Mouse (Mus musculus) embryonic fibroblast, embryonic 13.5 days (primary cell): ENCODE measurements around the gene Slc25a30. TPM values are rescaled to one million over a fixed set of nuclear protein-coding genes. Genes with fewer than 3 reads are reported as not detected.
"Not testable (repeated sequence)": the region's sequence is repeated elsewhere in the genome, so short reads cannot be mapped to it uniquely, and the experiment has no call there.

Experiments used
- H3K27ac ChIP-seq: 2 replicates; pipeline ENCODE4 v1.5.1; 2012; ENCODE audit warnings: low read length, control low read depth, inconsistent platforms; ENCODE audit not compliant: insufficient read depth
- H3K4me1 ChIP-seq: 2 replicates; pipeline ENCODE4 v1.6.1; 2011; ENCODE audit warnings: low read length; ENCODE audit not compliant: control insufficient read depth, insufficient read depth
- H3K4me3 ChIP-seq: 2 replicates; pipeline ENCODE4 v1.5.1; 2011; ENCODE audit warnings: mild to moderate bottlenecking, control low read depth, low read length; ENCODE audit not compliant: insufficient read depth
- CTCF ChIP-seq: IDR thresholded peaks from 2 replicates; pipeline ENCODE4 v1.5.1; 2011; ENCODE audit warnings: mild to moderate bottlenecking, control low read depth, low read length, moderate library complexity, borderline replicate concordance; ENCODE audit not compliant: insufficient read depth
- POLR2A ChIP-seq: IDR thresholded peaks from 2 replicates; pipeline ENCODE4 v1.6.1; 2011; ENCODE audit warnings: low read depth, mild to moderate bottlenecking, control low read depth, low read length, moderate library complexity
- polyA plus RNA-seq: library from polyadenylated mRNA; stranded (reverse); fragments of >200 nt; gene quantifications from 2 replicates; pipeline ENCODE4 v1.2.4, GENCODE M21; 2011; ENCODE audit warnings: low read depth; ENCODE audit not compliant: missing spikeins, insufficient read length

The Slc25a30 gene
- polyA plus RNA-seq, 1 experiment, result 23.8 TPM

- TF ChIP-seq POLR2A, result no peak
- TF ChIP-seq CTCF, result no peak
- H3K4me1 ChIP-seq, result peaks cover 5% of the 10 kb centered on the region
- no peak overlapping the region for H3K4me3 ChIP-seq
- H3K27ac ChIP-seq, result no peak overlapping the region
Measured at GRCm38 (mm10) chr14:75794324-75794723, 7.5 kb upstream of the Slc25a30 start.

GRCm38 (mm10) chr14:75793110-75793509 is 6.3 kb upstream of the Slc25a30 start:
- no peak for TF ChIP-seq CTCF
- TF ChIP-seq POLR2A, result no peak
- no peak overlapping the region for H3K4me3 ChIP-seq
- H3K4me1 ChIP-seq, result peaks cover 5% of the 10 kb centered on the region
- H3K27ac ChIP-seq, result no peak overlapping the region

- Histone ChIP-seq H3K4me1 (peaks cover 5% of the 10 kb centered on the region), H3K4me3 (no peak overlapping the region), H3K27ac (no peak overlapping the region)
- TF ChIP-seq POLR2A, result no peak
- no peak for TF ChIP-seq CTCF
Measured at GRCm38 (mm10) chr14:75791372-75791771, 4.5 kb upstream of the Slc25a30 start.

GRCm38 (mm10) chr14:75790411-75790996 is 3.7 kb upstream of the Slc25a30 start:
- peaks cover 7% of the 10 kb centered on the region for H3K4me1 ChIP-seq
- no peak overlapping the region for H3K27ac ChIP-seq
- no peak for TF ChIP-seq CTCF
- TF ChIP-seq POLR2A, result no peak
- H3K4me3 ChIP-seq, result no peak overlapping the region

- no peak for TF ChIP-seq POLR2A
- TF ChIP-seq CTCF, result no peak
- no peak overlapping the region for H3K4me3 ChIP-seq
- H3K4me1 ChIP-seq, result 0 out of 2 replicates have a peak, but pooled peaks cover 2% of the 10 kb centered on the region
Measured at GRCm38 (mm10) chr14:75789291-75789690, 2.5 kb upstream of the Slc25a30 start.

GRCm38 (mm10) chr14:75787794-75788175 is 948 bp upstream of the Slc25a30 start:
- H3K4me3 ChIP-seq, result no peak overlapping the region

More at GRCm38 (mm10) chr14:75789291-75789690, 2.5 kb upstream of the Slc25a30 start:
- H3K27ac ChIP-seq, result no peak overlapping the region

GRCm38 (mm10) chr14:75786424-75786867 is 391 bp downstream of the Slc25a30 start:
- Histone ChIP-seq H3K4me1 (0 out of 2 replicates have a peak, but pooled peaks cover 2% of the 10 kb centered on the region), H3K4me3 (peak overlapping the region; percentile 87), H3K27ac (0 out of 2 replicates have a peak overlapping the region, but pooled peaks have one; percentile 20)
- no peak for TF ChIP-seq CTCF
- no peak for TF ChIP-seq POLR2A

More at GRCm38 (mm10) chr14:75787794-75788175, 948 bp upstream of the Slc25a30 start:
- no peak for TF ChIP-seq CTCF
- TF ChIP-seq POLR2A, result no peak
- Histone ChIP-seq H3K27ac (no peak overlapping the region), H3K4me1 (0 out of 2 replicates have a peak, but pooled peaks cover 2% of the 10 kb centered on the region)

- TF ChIP-seq CTCF, result no peak
- TF ChIP-seq POLR2A, result no peak
- H3K4me3 ChIP-seq, result no peak overlapping the region
- H3K4me1 ChIP-seq, result no peaks in the 10 kb centered on the region
- no peak overlapping the region for H3K27ac ChIP-seq
Measured at GRCm38 (mm10) chr14:75779913-75780312, 6.9 kb downstream of the Slc25a30 start.

- Histone ChIP-seq H3K27ac (no peak overlapping the region), H3K4me1 (no peaks in the 10 kb centered on the region), H3K4me3 (no peak overlapping the region)
- no peak for TF ChIP-seq POLR2A
- TF ChIP-seq CTCF, result no peak
Measured at GRCm38 (mm10) chr14:75776637-75777036, 10.2 kb downstream of the Slc25a30 start.

GRCm38 (mm10) chr14:75773431-75773830 is 13.4 kb downstream of the Slc25a30 start:
- Histone ChIP-seq H3K27ac (no peak overlapping the region), H3K4me3 (no peak overlapping the region), H3K4me1 (no peaks in the 10 kb centered on the region)
- TF ChIP-seq CTCF, result no peak
- no peak for TF ChIP-seq POLR2A

GRCm38 (mm10) chr14:75772407-75772806 is 14.4 kb downstream of the Slc25a30 start:
- H3K4me3 ChIP-seq, H3K27ac ChIP-seq, H3K4me1 ChIP-seq: not testable (repeated sequence)
